Mouse (Mus musculus): Measurements from ENCODE around the gene Dpm2. TPM values are rescaled to one million over a fixed set of nuclear protein-coding genes. Genes with fewer than 3 reads are reported as not detected.

The Dpm2 gene
- polyA plus RNA-seq (2015; fragmentation: Nextera tagmentation; extraction: Ambion mirVana): 72.9 and 81.4 TPM in 2 replicates

DNA sequence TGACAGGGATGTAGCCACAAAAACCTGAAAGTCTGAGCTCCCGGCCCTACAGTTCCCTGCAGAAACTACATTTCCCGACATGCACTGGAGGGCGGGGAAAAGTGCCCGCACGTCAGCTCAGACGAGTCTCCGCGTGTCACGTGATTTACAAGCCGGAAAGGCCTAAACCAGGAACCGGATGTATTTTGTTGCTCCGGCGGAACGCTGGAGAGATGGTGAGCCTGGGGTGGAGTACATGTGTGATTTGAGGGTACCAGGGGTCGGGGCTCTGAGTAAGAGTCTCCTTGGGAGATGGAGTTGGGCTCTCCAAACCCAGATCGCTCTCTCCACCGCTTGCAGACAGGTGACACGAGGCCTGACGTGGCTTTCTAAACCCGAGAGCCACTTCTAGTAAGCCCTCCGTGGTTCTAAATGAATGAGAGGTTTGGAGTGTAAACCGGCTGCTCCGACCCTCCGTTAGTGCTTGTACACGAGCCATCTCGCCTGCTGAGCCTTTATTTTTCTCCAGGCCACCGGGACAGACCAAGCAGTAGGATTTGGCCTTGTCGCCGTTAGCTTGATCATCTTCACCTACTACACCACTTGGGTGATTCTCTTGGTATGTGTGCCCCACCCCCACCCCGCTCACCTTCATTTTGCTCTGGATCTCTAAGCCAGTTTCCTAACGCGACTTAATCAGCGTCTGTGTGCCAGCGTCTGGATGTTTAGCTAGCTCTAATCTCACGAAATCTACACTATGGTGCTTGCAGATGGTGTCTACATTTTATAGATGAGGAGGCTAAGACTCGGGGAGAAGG lies at the start of gene Dpm2:
Gene Dpm2 (plus strand): TSS at position 161 of the 797 bp plus-strand sequence.
- peaks cover 26% of the 10 kb centered on the region for H3K4me1 ChIP-seq
- no peaks in the 10 kb centered on the region for H3K9me3 ChIP-seq
- peak within 1 kb of the TSS; percentile 81 for H3K4me3 ChIP-seq
- peaks cover 40% of the 10 kb centered on the region for H3K36me3 ChIP-seq
- 1% methylated on average over 36 of the region's 36 CpGs for WGBS
- H3K27me3 ChIP-seq (replicated peaks): peaks cover 9% of the 10 kb centered on the region
- ATAC-seq (ENCODE audit: extremely low read depth, insufficient number of reproducible peaks, low FRiP score, low TSS enrichment): peak; percentile 74; the same call in 1 of the 2 replicates
- H3K4me2 ChIP-seq: peak within 1 kb of the TSS; percentile 93
- H3K27ac ChIP-seq (replicated peaks): peak within 1 kb of the TSS; percentile 38
- peak within 1 kb of the TSS; percentile 89 for H3K9ac ChIP-seq

- Histone ChIP-seq H3K4me2 (no peak overlapping the region), H3K4me1 (no peaks in the 10 kb centered on the region), H3K9me3 (no peaks in the 10 kb centered on the region), H3K27ac (replicated peaks) (no peak overlapping the region), H3K9ac (no peak overlapping the region), H3K27me3 (replicated peaks) (no peaks in the 10 kb centered on the region), H3K4me3 (no peak overlapping the region), H3K36me3 (no peaks in the 10 kb centered on the region)
- WGBS: 81% methylated on average over 13 of the region's 13 CpGs
- no peak for ATAC-seq (ENCODE audit: extremely low read depth, insufficient number of reproducible peaks, low FRiP score, low TSS enrichment)
Observed at GRCm38 (mm10) chr2:32524536-32525031, 46.1 kb upstream of the Dpm2 start.

- ATAC-seq (ENCODE audit: extremely low read depth, insufficient number of reproducible peaks, low FRiP score, low TSS enrichment): no peak
- Histone ChIP-seq H3K9me3 (no peaks in the 10 kb centered on the region), H3K9ac (no peak overlapping the region), H3K4me1 (no peaks in the 10 kb centered on the region), H3K4me2 (no peak overlapping the region), H3K27me3 (replicated peaks) (no peaks in the 10 kb centered on the region), H3K36me3 (no peaks in the 10 kb centered on the region), H3K27ac (replicated peaks) (no peak overlapping the region), H3K4me3 (no peak overlapping the region)
- WGBS: 78% methylated on average over 12 of the region's 12 CpGs
Observed at GRCm38 (mm10) chr2:32525816-32526215, 44.8 kb upstream of the Dpm2 start.

DNA sequence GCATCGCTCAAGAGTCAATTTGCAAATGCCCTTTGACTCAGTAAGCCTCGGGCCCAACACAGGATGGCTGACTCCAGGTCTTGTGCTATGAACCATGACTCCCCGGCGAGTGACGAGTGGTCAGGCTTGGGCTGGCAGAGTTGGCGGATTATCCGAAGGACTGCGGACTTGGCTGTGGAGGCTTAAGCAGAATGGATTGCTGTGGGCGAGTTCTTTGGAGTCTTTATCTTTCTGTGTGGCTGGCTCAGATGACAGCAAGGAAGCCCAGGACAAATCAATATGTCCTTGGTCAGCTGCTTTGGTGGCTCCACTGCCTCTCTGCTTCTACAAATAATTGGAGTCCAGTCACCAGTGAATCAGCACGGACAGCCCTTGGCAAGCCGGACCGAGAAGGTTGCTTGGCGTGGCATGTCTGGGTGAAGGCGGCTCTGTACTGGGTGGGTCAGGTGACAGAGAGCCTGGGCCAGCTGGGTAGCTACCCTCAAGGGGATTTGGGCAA lies 43.1 kb upstream of the Dpm2 start:
- Histone ChIP-seq H3K27ac (replicated peaks) (no peak overlapping the region), H3K36me3 (no peaks in the 10 kb centered on the region), H3K9me3 (no peaks in the 10 kb centered on the region), H3K4me3 (no peak overlapping the region), H3K27me3 (replicated peaks) (no peaks in the 10 kb centered on the region), H3K9ac (no peak overlapping the region), H3K4me1 (no peaks in the 10 kb centered on the region), H3K4me2 (no peak overlapping the region)
- 79% methylated on average over 14 of the region's 14 CpGs for WGBS
- ATAC-seq (ENCODE audit: extremely low read depth, insufficient number of reproducible peaks, low FRiP score, low TSS enrichment): no peak

DNA sequence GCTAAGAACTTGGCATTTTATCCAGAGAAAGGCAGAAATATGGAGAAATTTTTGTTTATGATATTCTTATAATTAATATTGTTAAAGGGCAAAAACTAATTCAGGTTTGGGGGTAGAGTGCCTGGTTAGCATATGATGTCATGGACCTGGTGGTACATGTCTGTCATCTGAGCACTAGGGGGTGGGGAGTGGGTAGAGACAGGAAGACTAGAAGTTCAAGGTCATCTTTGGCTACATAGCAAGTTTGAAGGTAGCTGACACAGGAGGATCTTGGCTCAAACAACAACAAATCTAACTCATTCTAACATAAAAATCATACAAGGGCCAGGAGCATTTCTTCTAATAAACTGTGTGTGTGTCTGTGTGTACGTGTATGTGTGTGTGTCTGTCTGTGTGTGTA lies 42.3 kb upstream of the Dpm2 start:
- Histone ChIP-seq H3K9ac (no peak overlapping the region), H3K4me3 (no peak overlapping the region), H3K9me3 (no peaks in the 10 kb centered on the region), H3K27me3 (replicated peaks) (no peaks in the 10 kb centered on the region), H3K4me2 (no peak overlapping the region), H3K36me3 (no peaks in the 10 kb centered on the region), H3K4me1 (no peaks in the 10 kb centered on the region), H3K27ac (replicated peaks) (no peak overlapping the region)
- 72% methylated on average over 1 of the region's 1 CpGs for WGBS
- no peak for ATAC-seq (ENCODE audit: extremely low read depth, insufficient number of reproducible peaks, low FRiP score, low TSS enrichment)

- no peaks in the 10 kb centered on the region for H3K9me3 ChIP-seq
- H3K27ac ChIP-seq (replicated peaks): no peak overlapping the region
- peaks cover 12% of the 10 kb centered on the region for H3K4me1 ChIP-seq
- H3K4me3 ChIP-seq: no peak overlapping the region
- no peak overlapping the region for H3K4me2 ChIP-seq
- H3K36me3 ChIP-seq: no peaks in the 10 kb centered on the region
- no peak for ATAC-seq (ENCODE audit: extremely low read depth, insufficient number of reproducible peaks, low FRiP score, low TSS enrichment)
- WGBS: 69% methylated on average over 2 of the region's 2 CpGs
- H3K9ac ChIP-seq: no peak overlapping the region
- H3K27me3 ChIP-seq (replicated peaks): no peaks in the 10 kb centered on the region
Observed at GRCm38 (mm10) chr2:32530479-32530878, 40.2 kb upstream of the Dpm2 start.

DNA sequence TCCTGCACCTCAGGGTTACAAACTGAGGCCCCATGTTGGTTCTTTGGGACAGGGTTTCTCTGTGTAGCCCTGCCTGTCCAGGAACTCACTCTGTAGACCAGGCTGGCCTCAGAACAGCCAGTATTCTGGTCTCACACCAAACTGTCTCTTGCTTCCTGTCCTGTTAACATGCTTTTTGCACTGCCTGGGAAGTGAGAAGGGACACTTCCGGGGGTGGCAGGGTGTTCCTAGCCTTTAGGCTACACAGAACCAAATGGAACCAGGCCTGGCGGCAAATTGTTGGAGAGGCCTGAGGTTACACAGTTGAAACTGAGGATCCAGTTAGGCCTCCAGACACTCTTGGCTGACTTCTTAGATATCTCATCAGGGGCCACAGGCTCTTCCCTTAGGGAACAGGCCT lies 37.5 kb upstream of the Dpm2 start:
- Histone ChIP-seq H3K4me2 (no peak overlapping the region), H3K4me1 (peaks cover 35% of the 10 kb centered on the region), H3K27ac (replicated peaks) (no peak overlapping the region), H3K9ac (no peak overlapping the region), H3K36me3 (no peaks in the 10 kb centered on the region), H3K9me3 (no peaks in the 10 kb centered on the region), H3K27me3 (replicated peaks) (no peaks in the 10 kb centered on the region), H3K4me3 (no peak overlapping the region)
- WGBS: 72% methylated on average over 2 of the region's 2 CpGs
- ATAC-seq (ENCODE audit: extremely low read depth, insufficient number of reproducible peaks, low FRiP score, low TSS enrichment): no peak

- H3K9me3 ChIP-seq: no peaks in the 10 kb centered on the region
- no peaks in the 10 kb centered on the region for H3K36me3 ChIP-seq
- 10% methylated on average over 13 of the region's 13 CpGs for WGBS
- peaks cover 46% of the 10 kb centered on the region for H3K4me1 ChIP-seq
- no peaks in the 10 kb centered on the region for H3K27me3 ChIP-seq (replicated peaks)
- H3K9ac ChIP-seq: peak overlapping the region; percentile 86
- no peak for ATAC-seq (ENCODE audit: extremely low read depth, insufficient number of reproducible peaks, low FRiP score, low TSS enrichment)
- peak overlapping the region; percentile 88 for H3K4me2 ChIP-seq
- peak overlapping the region; percentile 95 for H3K27ac ChIP-seq (replicated peaks)
- peak overlapping the region; percentile 95 for H3K4me3 ChIP-seq
Observed at GRCm38 (mm10) chr2:32534061-32534732, 36.5 kb upstream of the Dpm2 start.

DNA sequence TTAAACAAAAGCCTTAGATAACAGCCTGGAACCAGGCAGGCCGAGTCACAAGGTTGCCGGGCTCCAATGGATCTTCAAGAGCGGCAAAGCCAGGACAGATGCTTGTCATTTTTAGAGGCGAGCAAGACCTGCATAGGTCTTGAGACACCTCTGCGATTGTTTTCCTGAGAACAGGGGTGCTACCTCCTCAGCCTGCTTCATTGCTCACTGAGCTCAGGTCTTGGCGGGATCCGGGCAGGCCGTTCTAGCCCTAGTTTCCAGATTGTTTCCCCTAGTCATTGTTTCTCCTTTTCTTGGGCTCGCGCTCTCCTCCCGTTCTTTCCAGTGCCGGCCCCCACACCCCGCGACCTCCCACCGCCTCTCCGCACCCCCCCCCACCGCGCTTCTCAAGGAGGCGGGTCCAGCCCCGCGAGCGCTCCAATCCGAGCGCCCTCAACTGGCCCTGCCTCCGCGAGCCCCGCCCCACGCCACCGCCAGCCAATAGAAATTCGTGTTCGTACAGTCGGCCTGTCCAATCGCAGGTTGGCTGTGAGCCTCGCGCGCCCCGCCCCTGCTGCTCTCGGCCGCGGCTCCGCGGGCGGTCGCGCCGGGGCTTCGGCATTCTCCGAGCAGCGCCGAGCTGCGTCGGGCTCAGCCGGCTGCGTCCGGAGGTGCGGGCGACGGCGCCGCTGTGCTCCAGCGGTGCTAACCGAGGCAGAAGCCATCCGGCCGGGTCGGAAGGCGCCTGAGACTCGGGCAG lies 35.8 kb upstream of the Dpm2 start, which contains the start of gene Fam102a:
Gene Fam102a (plus strand): TSS at position 600 of the 739 bp plus-strand sequence.
- Histone ChIP-seq H3K4me2 (peak within 1 kb of the TSS; percentile 88), H3K27me3 (replicated peaks) (no peaks in the 10 kb centered on the region), H3K9me3 (no peaks in the 10 kb centered on the region), H3K9ac (peak within 1 kb of the TSS; percentile 96), H3K27ac (replicated peaks) (peak within 1 kb of the TSS; percentile 95), H3K36me3 (no peaks in the 10 kb centered on the region), H3K4me3 (peak within 1 kb of the TSS; percentile 95), H3K4me1 (peaks cover 53% of the 10 kb centered on the region)
- WGBS: under 1% methylated on average over 64 of the region's 67 CpGs
- peak; percentile 90 for ATAC-seq (ENCODE audit: extremely low read depth, insufficient number of reproducible peaks, low FRiP score, low TSS enrichment)

- WGBS: under 1% methylated on average over 55 of the region's 56 CpGs
- peaks cover 57% of the 10 kb centered on the region for H3K4me1 ChIP-seq
- ATAC-seq (ENCODE audit: extremely low read depth, insufficient number of reproducible peaks, low FRiP score, low TSS enrichment): peak; percentile 62
Observed at GRCm38 (mm10) chr2:32535501-32535991, 35.1 kb upstream of the Dpm2 start.

More at GRCm38 (mm10) chr2:32535501-32535991, 35.1 kb upstream of the Dpm2 start:
- Histone ChIP-seq H3K9ac (peak overlapping the region; percentile 96), H3K4me2 (peak overlapping the region; percentile 88), H3K27me3 (replicated peaks) (no peaks in the 10 kb centered on the region), H3K9me3 (no peaks in the 10 kb centered on the region), H3K27ac (replicated peaks) (peak overlapping the region; percentile 93), H3K36me3 (no peaks in the 10 kb centered on the region), H3K4me3 (peak overlapping the region; percentile 95)
